Mouse (Mus musculus) adrenal gland, adult 2 months (tissue): ENCODE measurements around the gene Ilf2. TPM values are rescaled to one million over a fixed set of nuclear protein-coding genes. Genes with fewer than 3 reads are reported as not detected.

Source experiments
- DNase-seq: peaks from one replicate; pipeline ENCODE4 v3.0.0; 2021
- long read RNA-seq: library from polyadenylated mRNA; stranded (forward); transcript quantifications from one replicate; pipeline ENCODE4 v2.0.0, GENCODE M21; 2021
- polyA plus RNA-seq: library from polyadenylated mRNA; depleted of rRNA; stranded (reverse); fragments of >200 nt; gene quantifications from 2 replicates; pipeline ENCODE4 v1.2.3, GENCODE M21; 2012; rRNA removed
- total RNA-seq, 2 experiments: library from RNA; stranded (reverse); gene quantifications; 2 replicates each; pipeline ENCODE4 v1.2.3; 2021

Ilf2 gene
- 10 to 100 TPM; 52.3 to 54.4 TPM for total RNA-seq
- 8.6 and 10.2 TPM in 2 replicates for polyA plus RNA-seq
- long read RNA-seq, transcript Ilf2-201 (14 exons, 2,027 nt): major isoform, 30 of 36 reads
- long read RNA-seq, partial matches to known transcripts: 0 of 36 reads
- long read RNA-seq, other reads (novel, unspliced or antisense): 6 of 36 reads

DNA sequence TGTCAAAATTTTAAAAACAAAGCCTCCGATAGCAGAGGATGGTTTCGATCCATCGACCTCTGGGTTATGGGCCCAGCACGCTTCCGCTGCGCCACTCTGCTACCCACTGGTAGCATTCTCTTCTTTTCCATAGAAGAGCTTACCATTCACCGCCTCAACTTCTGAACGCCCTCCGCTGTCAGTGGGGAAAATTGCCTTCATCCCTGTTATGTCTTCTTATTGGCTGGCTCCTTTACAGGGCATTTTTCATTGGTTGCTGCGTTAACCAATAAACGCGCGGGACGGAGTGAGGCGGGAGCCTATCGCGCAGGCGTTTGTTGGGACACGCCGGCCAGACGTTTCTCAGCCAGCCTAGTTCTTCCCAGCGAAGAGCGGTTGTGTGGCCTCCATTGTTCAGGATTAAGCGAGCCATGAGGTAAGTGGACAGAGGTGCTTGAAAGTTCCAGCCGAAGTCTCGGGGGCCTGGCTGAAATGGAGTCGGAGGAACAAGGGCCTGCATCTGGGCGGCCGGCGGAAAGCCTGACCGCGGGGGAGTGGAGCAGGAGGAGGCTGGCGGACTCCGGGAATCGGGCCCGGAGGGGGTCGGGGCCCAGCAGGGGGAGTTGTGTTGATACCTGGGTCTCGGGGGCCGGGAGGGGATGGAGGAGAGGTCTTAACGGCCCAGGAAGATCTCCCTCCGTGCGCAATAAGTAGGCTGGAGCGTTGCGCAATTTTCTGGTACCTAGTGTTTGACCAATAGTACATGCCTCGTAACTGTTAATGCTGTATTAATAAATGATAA lies at the start of gene Ilf2:
TSS of gene Ilf2 (plus strand) at position 296 of the 781 bp plus-strand sequence.
- peak; percentile 96 for DNase-seq

DNA sequence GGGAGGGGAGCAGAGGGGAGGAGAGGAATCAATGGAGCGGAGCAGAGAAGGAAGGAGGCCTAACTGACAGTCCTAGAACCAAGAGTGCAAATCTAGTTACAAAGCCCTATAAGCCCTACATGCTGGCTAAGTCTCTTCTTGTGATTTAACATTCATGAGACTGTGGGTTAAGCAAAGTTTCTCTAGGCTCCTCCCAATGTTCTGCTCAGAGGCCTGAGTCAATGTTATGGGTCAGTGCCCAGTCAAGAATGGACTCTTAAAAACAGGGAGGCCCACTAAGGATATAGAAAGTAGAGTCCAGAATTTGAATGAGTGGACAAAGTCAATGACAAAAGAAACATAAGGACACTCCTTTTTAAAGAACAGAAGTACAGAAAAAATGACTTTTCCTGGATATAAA lies 48.4 kb upstream of the Ilf2 start:
- no peak for DNase-seq

GRCm38 (mm10) chr3:90428186-90428585 lies 47.7 kb upstream of the Ilf2 start:
- DNase-seq: no peak

- DNase-seq: no peak
Observed at GRCm38 (mm10) chr3:90429576-90429975, 46.4 kb upstream of the Ilf2 start.

DNA sequence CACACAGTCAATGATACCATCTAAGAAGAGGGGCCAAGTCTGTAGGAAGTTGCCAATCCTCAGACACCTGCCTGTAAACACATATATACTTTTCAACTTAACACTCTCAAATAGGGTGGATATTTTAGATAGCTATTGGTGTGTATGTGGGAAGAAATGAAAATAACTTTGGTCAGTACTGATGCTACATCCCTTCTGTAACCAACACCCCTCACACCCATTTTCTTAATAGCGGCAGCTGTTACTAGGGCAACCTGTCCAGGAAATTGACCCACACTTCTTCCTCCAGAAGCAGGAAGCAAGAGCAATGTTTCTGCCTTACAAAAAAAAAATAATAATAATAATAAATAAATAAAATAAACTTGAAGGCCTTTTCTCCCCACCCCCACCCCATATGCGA lies 43.6 kb upstream of the Ilf2 start:
- DNase-seq: no peak

- peak; percentile 77 for DNase-seq
Observed at GRCm38 (mm10) chr3:90432811-90433219, 43.1 kb upstream of the Ilf2 start.

GRCm38 (mm10) chr3:90433381-90434020 lies 42.4 kb upstream of the Ilf2 start, which contains the start of gene Ints3:
Ints3 (minus strand) TSS chr3:90433622.
- DNase-seq: peak; percentile 100

DNA sequence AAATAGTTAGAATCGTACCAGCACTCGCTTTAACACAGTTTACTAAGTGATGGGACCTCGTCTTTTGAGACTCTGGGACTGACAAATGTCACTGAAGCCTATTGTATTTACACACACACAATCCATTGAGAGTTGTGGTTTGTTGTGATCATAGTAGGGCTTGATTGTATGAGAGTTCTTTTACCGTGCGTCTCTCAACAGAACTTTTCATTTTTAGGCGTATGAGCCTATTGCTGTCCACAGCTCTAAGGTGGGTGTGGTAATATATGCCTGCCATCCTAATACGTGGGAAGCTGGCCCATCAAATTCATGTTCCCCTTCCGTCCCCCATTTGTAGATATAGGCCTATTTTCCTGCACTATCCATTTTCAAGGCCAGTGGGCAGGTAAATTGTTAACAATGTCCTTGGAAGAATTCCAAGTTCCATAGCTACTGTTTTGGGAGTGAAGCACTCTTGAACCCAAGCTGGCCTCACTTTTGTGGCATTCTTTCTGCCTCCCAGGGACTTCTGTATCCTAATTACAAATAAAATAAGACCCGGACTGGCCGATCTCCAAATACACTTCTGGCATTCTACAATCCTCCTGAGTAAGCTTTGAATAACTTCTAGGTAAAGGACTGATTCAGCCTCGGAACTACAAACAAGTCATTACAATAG lies 41.7 kb upstream of the Ilf2 start:
- DNase-seq: no peak

- no peak for DNase-seq
Observed at GRCm38 (mm10) chr3:90437131-90437530, 38.8 kb upstream of the Ilf2 start.

DNA sequence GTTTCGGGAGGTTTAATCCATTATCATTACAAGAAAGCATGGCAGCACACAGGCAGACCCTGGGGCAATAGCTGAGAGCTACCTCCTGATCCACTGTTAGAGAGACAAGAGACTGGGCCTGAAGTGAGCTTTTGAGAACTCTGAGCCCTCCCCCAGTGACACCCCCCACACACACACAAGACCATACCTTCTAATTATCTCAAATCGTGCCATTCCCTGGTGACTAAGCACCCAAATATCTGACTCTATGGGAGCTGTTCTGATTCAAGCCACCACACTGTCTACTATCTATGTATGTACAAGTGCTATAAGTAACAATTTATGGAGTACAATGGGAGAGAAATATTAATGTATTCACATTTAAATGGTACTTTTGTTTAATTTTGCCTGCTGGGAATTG lies 35.2 kb upstream of the Ilf2 start:
- DNase-seq: no peak

GRCm38 (mm10) chr3:90443977-90444376 lies 31.9 kb upstream of the Ilf2 start:
- peak; percentile 71 for DNase-seq

DNA sequence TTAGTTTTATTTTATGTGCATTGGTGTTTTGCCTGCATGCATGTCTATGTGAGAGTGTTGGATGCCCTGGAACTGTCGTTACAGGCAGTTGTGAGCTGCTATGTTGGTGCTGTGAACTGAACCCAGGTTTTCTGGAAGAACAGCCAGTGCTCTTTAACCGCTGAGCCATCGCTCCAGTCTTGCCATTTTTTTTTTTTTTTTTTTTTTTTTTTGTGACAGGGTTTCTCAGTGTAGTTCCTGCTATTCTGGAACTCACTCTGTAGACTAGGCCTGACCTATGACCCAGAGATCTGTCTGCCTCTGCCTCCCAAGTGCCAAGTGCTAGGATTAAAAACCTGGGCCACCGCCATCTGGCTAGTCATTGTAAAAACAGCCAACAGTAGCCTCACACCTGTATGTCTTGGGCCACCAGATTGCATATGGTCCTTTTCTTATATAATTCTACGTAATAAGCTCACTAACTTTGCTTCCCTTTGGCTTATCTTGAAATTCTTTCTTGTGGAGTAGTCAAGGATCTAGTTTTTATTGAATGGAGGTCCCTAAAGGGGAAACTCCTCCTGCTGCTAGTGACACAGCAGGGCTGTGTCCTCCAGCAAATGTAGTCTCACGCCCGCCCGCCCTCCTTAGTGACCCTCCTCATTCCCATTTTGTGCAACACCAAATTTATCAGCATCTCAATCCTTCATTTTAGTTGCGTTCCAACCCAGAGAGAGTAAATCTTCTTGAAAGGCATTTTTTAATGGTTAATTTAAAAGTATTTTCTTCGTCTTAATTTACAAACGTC lies 30.3 kb upstream of the Ilf2 start:
- DNase-seq: no peak

DNA sequence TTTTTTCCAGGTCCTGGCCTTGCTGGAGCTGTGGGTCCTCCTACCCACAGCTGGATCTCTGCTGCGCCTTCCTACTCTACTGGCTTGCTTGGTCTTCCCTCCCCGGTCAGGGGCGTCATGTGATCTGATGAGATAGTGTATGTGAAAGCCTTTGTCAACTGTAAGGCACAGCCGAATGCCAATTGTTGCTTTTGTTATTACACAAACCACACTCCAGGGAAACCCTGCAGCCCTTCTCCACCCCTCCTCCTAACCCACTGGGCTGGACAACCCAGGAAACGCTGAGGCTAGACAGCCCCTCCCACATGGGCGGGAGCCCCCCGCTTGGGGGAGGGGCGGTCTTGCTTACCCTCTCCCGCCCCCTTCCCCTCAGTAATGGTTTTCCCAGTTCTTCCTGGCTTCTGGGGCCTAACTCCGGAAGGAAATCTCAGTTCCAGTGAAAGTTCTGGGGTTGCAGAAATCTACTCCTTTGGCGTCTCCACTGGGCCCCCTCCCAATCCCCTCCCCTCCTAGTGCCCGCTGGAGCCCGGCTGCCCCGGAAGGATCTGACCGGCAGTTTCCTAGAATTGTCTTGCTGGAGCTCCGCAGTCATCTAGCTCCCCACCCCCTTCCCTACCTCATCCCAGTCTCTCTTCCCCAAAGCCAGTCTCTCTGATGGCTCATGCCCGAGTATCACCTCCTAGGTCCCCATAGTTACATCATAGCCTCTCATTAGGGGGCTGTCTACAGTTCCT lies 29.4 kb upstream of the Ilf2 start:
- DNase-seq: peak; percentile 93

- DNase-seq: peak; percentile 62
Observed at GRCm38 (mm10) chr3:90447123-90447494, 28.8 kb upstream of the Ilf2 start.

GRCm38 (mm10) chr3:90448626-90449025 lies 27.3 kb upstream of the Ilf2 start:
- no peak for DNase-seq

GRCm38 (mm10) chr3:90450874-90451273 lies 25.1 kb upstream of the Ilf2 start:
- no peak for DNase-seq

DNA sequence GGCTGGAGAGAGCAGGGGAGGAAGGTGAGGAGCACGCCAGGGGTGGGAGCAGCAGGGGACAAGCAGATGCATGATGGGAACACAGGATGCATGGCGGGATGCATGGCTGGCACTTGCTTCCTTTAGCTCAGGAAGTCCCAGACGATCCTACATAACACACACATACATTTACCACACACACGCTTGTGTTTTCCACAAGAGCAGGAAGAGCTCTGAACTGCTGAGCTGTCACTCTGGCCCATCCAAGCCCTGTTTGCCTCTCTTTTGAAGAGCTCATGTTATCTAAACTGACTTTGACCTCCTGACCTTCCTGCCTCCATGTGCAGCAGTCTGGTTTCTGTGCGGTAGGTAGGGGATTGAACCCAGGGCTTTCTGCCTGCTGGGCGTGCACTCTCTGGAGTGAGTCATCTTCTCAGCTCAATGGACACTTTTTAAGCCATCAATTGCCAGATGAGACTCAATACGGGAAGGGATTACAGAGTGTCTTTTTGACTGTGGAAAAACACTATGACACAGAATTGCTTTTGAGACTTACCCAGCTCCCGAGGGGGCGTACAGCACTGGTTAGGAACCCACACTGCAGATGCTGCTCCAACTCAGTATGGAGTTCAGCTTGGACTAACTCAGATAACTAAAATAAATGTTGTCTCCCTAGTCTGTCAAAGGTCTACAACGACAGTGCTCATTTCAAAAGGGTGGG lies 24.4 kb upstream of the Ilf2 start:
- DNase-seq: no peak

DNA sequence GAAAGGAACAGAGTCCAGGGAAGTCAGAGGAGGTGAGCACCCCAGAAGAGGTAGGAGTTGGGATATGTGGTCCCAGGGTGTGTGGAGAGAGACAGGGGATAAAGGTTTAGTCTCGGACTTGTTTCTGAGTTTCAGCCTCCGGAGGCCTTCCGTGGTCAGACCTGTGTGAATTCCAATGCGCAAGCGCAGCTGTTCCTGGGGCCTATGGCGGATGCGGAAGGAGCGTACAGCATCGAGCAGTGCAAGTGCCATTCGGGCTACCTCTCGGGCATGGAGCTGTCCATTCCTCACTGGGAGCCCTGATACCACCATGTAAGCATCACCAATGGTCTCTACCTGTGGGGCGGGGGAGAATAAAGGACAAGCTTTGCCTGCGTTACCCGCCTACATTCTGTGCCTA lies 21.0 kb upstream of the Ilf2 start:
- no peak for DNase-seq

DNA sequence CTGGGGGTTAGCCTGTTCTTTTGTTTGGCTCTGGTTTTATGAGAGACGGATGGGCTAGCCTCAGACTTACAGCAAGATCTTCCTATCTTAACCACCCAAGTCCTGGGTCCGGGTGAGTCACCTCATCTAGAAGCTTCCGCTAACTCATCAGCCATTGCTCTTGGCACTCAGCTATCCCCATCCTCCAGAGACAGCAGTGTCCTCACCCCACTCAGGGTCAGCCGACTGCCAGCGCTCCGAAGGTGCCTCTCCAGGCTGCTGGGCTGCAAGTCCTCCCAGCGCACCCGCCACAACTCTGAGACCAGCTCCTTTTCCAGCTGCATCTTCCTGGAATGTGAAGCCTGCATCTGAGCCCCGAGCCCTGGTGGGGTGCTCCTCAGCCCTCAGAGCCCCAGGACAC lies 16.2 kb upstream of the Ilf2 start:
- peak; percentile 65 for DNase-seq

DNA sequence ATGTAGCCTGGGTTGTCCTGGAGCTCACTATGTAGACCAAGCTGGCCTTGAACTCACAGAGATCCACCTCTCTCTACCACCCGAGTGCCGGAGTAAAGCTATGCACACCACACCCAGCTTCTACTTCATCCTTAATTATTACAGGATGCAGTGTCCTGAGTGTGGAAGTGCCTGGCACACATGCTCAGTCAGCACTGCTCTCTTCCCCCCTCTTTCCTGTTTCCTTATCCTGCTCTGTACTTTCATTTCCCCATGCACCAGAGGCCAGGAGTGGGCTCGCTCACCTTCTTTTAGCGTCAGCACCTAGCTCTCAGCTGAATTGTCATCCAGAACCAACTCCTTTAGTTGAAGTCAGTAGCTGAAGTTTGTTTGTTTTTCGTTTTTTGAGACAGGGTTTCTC lies 15.6 kb upstream of the Ilf2 start:
- DNase-seq: no peak

DNA sequence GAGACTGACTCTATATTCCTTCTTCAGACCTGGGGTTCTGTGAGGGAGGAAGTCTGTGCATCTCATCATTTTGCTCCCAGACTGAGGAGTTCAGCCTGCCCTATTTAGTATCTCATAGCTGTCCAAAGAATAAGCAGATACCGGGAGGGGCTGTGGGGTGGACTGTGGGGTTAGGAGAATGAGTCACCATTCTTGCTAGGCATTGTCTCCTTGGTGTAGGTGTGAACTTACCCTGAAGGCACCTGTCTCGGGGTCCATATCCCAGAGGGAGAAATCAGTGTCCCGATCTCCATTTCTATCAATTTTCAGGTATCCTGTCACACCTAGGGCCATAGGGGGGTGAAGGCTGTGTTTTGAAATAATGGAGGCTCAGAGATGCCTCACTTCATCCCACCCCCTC lies 14.0 kb upstream of the Ilf2 start:
- DNase-seq: no peak
